Mouse (Mus musculus): ENCODE measurements around the gene Rhoh. TPM values are rescaled to one million over a fixed set of nuclear protein-coding genes. Genes with fewer than 3 reads are reported as not detected.

Rhoh gene
- total and polyA plus RNA-seq, 2 experiments from 2014 or later, result 0.42 to 0.45 TPM

- DNase-seq (ENCODE audit: low spot score) (no peak), ATAC-seq (no peak)
- no peak within 1 kb of the TSS for H3K27ac ChIP-seq
- no peaks in the 10 kb centered on the region for H3K27me3 ChIP-seq (ENCODE audit: insufficient read depth, low read length)
- 87% methylated on average over 5 of the region's 5 CpGs for WGBS
- H3K9ac ChIP-seq (replicated peaks; ENCODE audit: low read length), result no peak within 1 kb of the TSS
- H3K36me3 ChIP-seq (ENCODE audit: insufficient read depth, low read length), result no peaks in the 10 kb centered on the region
- TF ChIP-seq CTCF (IDR thresholded peaks at IDR 0.05; ENCODE audit: low read depth), result no peak
- H3K9me3 ChIP-seq (ENCODE audit: low read length), result no peaks in the 10 kb centered on the region
- H3K4me1 ChIP-seq (ENCODE audit: insufficient read depth, low read length), result no peaks in the 10 kb centered on the region
- no peak within 1 kb of the TSS for H3K4me3 ChIP-seq (ENCODE audit: low read length)
- H3K4me2 ChIP-seq (ENCODE audit: low read depth, low read length), result no peak within 1 kb of the TSS
Observed at GRCm38 (mm10) chr5:65934783-65935182, 73.8 kb downstream of the Rhoh start, which contains the start of gene Chrna9. Gene Chrna9, plus strand, starts transcription at chr5:65934921.

GRCm38 (mm10) chr5:65937011-65937726, 76.2 kb downstream of the Rhoh start:
- Histone ChIP-seq H3K27ac (no peak overlapping the region), H3K4me3 (ENCODE audit: low read length) (no peak overlapping the region), H3K4me1 (ENCODE audit: insufficient read depth, low read length) (no peaks in the 10 kb centered on the region), H3K9me3 (ENCODE audit: low read length) (no peaks in the 10 kb centered on the region), H3K36me3 (ENCODE audit: insufficient read depth, low read length) (no peaks in the 10 kb centered on the region), H3K9ac (replicated peaks; ENCODE audit: low read length) (no peak overlapping the region), H3K4me2 (ENCODE audit: low read depth, low read length) (no peak overlapping the region), H3K27me3 (ENCODE audit: insufficient read depth, low read length) (no peaks in the 10 kb centered on the region)
- 70% methylated on average over 11 of the region's 11 CpGs for whole genome bisulfite sequencing
- ATAC-seq (no peak), DNase-seq (ENCODE audit: low spot score) (no peak)
- TF ChIP-seq CTCF (IDR thresholded peaks at IDR 0.05; ENCODE audit: low read depth), result no peak

- no peaks in the 10 kb centered on the region for H3K27me3 ChIP-seq (ENCODE audit: insufficient read depth, low read length)
- no peak overlapping the region for H3K27ac ChIP-seq
- peak; percentile 74 for ATAC-seq
- H3K4me3 ChIP-seq (ENCODE audit: low read length), result no peak overlapping the region
- H3K9me3 ChIP-seq (ENCODE audit: low read length), result no peaks in the 10 kb centered on the region
- H3K9ac ChIP-seq (replicated peaks; ENCODE audit: low read length), result no peak overlapping the region
- H3K4me1 ChIP-seq (ENCODE audit: insufficient read depth, low read length), result no peaks in the 10 kb centered on the region
- peak; percentile 94 for TF ChIP-seq CTCF (IDR thresholded peaks at IDR 0.05; ENCODE audit: low read depth)
- no peaks in the 10 kb centered on the region for H3K36me3 ChIP-seq (ENCODE audit: insufficient read depth, low read length)
- no peak overlapping the region for H3K4me2 ChIP-seq (ENCODE audit: low read depth, low read length)
- 60% methylated on average over 9 of the region's 9 CpGs for WGBS
- DNase-seq (ENCODE audit: low spot score), result peak; percentile 87
Observed at GRCm38 (mm10) chr5:65937998-65938715, 77.1 kb downstream of the Rhoh start.

GRCm38 (mm10) chr5:65941145-65941544, 80.1 kb downstream of the Rhoh start:
- WGBS, result 64% methylated on average over 4 of the region's 4 CpGs
- Histone ChIP-seq H3K27me3 (ENCODE audit: insufficient read depth, low read length) (no peaks in the 10 kb centered on the region), H3K9me3 (ENCODE audit: low read length) (no peaks in the 10 kb centered on the region), H3K27ac (no peak overlapping the region), H3K4me3 (ENCODE audit: low read length) (no peak overlapping the region), H3K4me1 (ENCODE audit: insufficient read depth, low read length) (no peaks in the 10 kb centered on the region), H3K4me2 (ENCODE audit: low read depth, low read length) (no peak overlapping the region), H3K9ac (replicated peaks; ENCODE audit: low read length) (no peak overlapping the region), H3K36me3 (ENCODE audit: insufficient read depth, low read length) (no peaks in the 10 kb centered on the region)
- no peak for TF ChIP-seq CTCF (IDR thresholded peaks at IDR 0.05; ENCODE audit: low read depth)
- ATAC-seq (no peak), DNase-seq (ENCODE audit: low spot score) (no peak)

Other genes starting within 250 kb of the Rhoh start
- gene Pds5a, start 162.9 kb upstream of the Rhoh start, total RNA-seq (2014; rRNA removed), result 67.2 and 75.5 TPM in 2 replicates
- gene Pds5a, start 162.9 kb upstream of the Rhoh start, polyA plus RNA-seq (2015; fragmentation: Nextera tagmentation; extraction: Ambion mirVana), result 24.3 and 24.9 TPM in 2 replicates
- gene N4bp2, start 97.7 kb upstream of the Rhoh start, total RNA-seq (2014; rRNA removed), result 27.4 and 41.7 TPM in 2 replicates
- gene N4bp2, start 97.7 kb upstream of the Rhoh start, polyA plus RNA-seq (2015; fragmentation: Nextera tagmentation; extraction: Ambion mirVana), result 9.7 and 10.0 TPM in 2 replicates
- gene Chrna9, start 73.7 kb downstream of the Rhoh start, total RNA-seq (2014; rRNA removed), result not detected in 2 replicates
- gene Chrna9, start 73.7 kb downstream of the Rhoh start, polyA plus RNA-seq (2015; fragmentation: Nextera tagmentation; extraction: Ambion mirVana), result not detected in 2 replicates
- gene 9130230L23Rik, start 143.1 kb downstream of the Rhoh start, total RNA-seq (2014; rRNA removed), result 0.18 TPM in 1 of 2 replicates, not detected in the other
- gene 9130230L23Rik, start 143.1 kb downstream of the Rhoh start, polyA plus RNA-seq (2015; fragmentation: Nextera tagmentation; extraction: Ambion mirVana), result 0.37 TPM in 1 of 2 replicates, not detected in the other